Mouse (Mus musculus) liver, adult 2 months (tissue): ENCODE measurements around the gene Vav3.

Experiments
- CTCF ChIP-seq: fragments of 200-500 bp; IDR thresholded peaks from 2 replicates; pipeline ENCODE4 v1.5.1; 2011; ENCODE audit warnings: low read depth, low read length, control low read depth
- POLR2A ChIP-seq: fragments of 200-500 bp; IDR thresholded peaks from 2 replicates; pipeline ENCODE4 v1.6.1; 2011; ENCODE audit warnings: low read length, control low read depth; ENCODE audit not compliant: insufficient read depth; ENCODE audit errors: extremely low read depth

- TF ChIP-seq CTCF (no peak), POLR2A (no peak)
Observed at GRCm38 (mm10) chr3:109313501-109313900, 27.0 kb upstream of the Vav3 start.
